Mouse (Mus musculus) liver, adult 2 months (tissue): ENCODE data around the gene Foxd2. TPM values are rescaled to one million over a fixed set of nuclear protein-coding genes. Genes with fewer than 3 reads are reported as not detected.

Source experiments
- DNase-seq: peaks from one replicate; pipeline ENCODE4 v3.0.0-alpha.2; 2011; ENCODE audit warnings: low read depth, low spot score; ENCODE audit errors: extremely low read depth
- H3K27ac ChIP-seq: fragments of 200-500 bp; replicated peaks from 2 replicates; pipeline ENCODE4 v1.5.1; 2012; ENCODE audit warnings: low read depth, mild to moderate bottlenecking, control low read depth, inconsistent platforms, low read length; ENCODE audit not compliant: insufficient read depth
- H3K27me3 ChIP-seq: fragments of 200-500 bp; 2 replicates; pipeline ENCODE4 v1.6.1; 2012; ENCODE audit warnings: mild to moderate bottlenecking, moderate library complexity, low read length, inconsistent platforms; ENCODE audit not compliant: control insufficient read depth, insufficient read depth
- H3K36me3 ChIP-seq: fragments of 200-500 bp; 2 replicates; pipeline ENCODE4 v1.6.1; 2012; ENCODE audit warnings: low read length, inconsistent platforms; ENCODE audit not compliant: control insufficient read depth, insufficient read depth
- H3K4me1 ChIP-seq: fragments of 200-500 bp; 2 replicates; pipeline ENCODE4 v1.6.1; 2011; ENCODE audit warnings: low read length; ENCODE audit not compliant: control insufficient read depth, insufficient read depth
- H3K4me3 ChIP-seq: fragments of 200-500 bp; 2 replicates; pipeline ENCODE4 v1.5.1; 2011; ENCODE audit warnings: low read depth, mild to moderate bottlenecking, control low read depth, low read length, moderate library complexity; ENCODE audit not compliant: insufficient read depth
- H3K79me2 ChIP-seq: fragments of 200-500 bp; 2 replicates; pipeline ENCODE4 v1.6.1; 2012; ENCODE audit warnings: inconsistent platforms, mild to moderate bottlenecking, low read length, moderate library complexity; ENCODE audit not compliant: control insufficient read depth, insufficient read depth
- H3K9ac ChIP-seq: fragments of 200-500 bp; 2 replicates; pipeline ENCODE4 v1.6.1; 2012; ENCODE audit warnings: low read depth, mild to moderate bottlenecking, control low read depth, inconsistent platforms, low read length
- CTCF ChIP-seq: fragments of 200-500 bp; IDR thresholded peaks from 2 replicates; pipeline ENCODE4 v1.5.1; 2011; ENCODE audit warnings: low read depth, low read length, control low read depth
- POLR2A ChIP-seq: fragments of 200-500 bp; IDR thresholded peaks from 2 replicates; pipeline ENCODE4 v1.6.1; 2011; ENCODE audit warnings: low read length, control low read depth; ENCODE audit not compliant: insufficient read depth; ENCODE audit errors: extremely low read depth
- WGBS: fragments of 180-500 bp; shearing (Covaris S2); methylation state at CpG from one replicate; pipeline ENCODE4 v1.1.7; 2018; 5-methylcytosine and 5-hydroxymethylcytosine counted together
- polyA plus RNA-seq: library from polyadenylated mRNA; depleted of rRNA; stranded (reverse); fragments of >200 nt; gene quantifications from 2 replicates; pipeline ENCODE4 v1.2.3, GENCODE M21; 2012
- total RNA-seq: library from RNA; depleted of rRNA; stranded (reverse); fragments of >200 nt; gene quantifications from 2 replicates; pipeline ENCODE4 v1.2.3, GENCODE M21; 2014

Foxd2 gene
- total and polyA plus RNA-seq, 2 experiments, result 0.02 to 0.09 TPM

DNA sequence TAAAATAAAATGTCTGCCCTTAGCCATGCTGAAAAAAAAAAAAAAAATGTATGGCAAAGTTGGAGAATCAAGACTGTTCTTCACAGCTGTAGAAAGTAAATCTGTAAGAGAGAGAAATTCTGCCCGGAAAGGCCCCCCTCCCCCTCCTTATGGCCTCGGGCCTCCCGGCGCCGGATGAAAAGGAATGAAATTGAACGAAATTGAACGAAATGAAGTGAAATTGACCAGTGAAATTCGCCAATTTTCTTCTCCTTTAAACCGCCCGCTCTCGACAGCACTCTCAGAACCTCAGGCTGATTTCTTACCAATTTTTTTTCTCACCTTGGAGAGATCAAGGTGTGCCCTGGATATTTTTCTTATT, 5.3 kb downstream of the Foxd2 start:
- no peak overlapping the region for H3K27ac ChIP-seq
- H3K27me3 ChIP-seq, result peaks cover 59% of the 10 kb centered on the region
- no peaks in the 10 kb centered on the region for H3K79me2 ChIP-seq
- no peak for DNase-seq
- H3K9ac ChIP-seq, result no peak overlapping the region
- H3K4me3 ChIP-seq, result no peak overlapping the region
- 10% methylated on average over 11 of the region's 11 CpGs for WGBS
- H3K4me1 ChIP-seq, result no peaks in the 10 kb centered on the region
- H3K36me3 ChIP-seq, result no peaks in the 10 kb centered on the region
- no peak for TF ChIP-seq POLR2A
- no peak for TF ChIP-seq CTCF

- Histone ChIP-seq H3K4me1 (no peaks in the 10 kb centered on the region), H3K79me2 (no peaks in the 10 kb centered on the region), H3K4me3 (no peak overlapping the region), H3K9ac (no peak overlapping the region), H3K27me3 (peaks cover 54% of the 10 kb centered on the region), H3K27ac (no peak overlapping the region), H3K36me3 (no peaks in the 10 kb centered on the region)
- TF ChIP-seq POLR2A (no peak), CTCF (no peak)
- WGBS, result 7% methylated on average over 39 of the region's 39 CpGs
- DNase-seq, result no peak
Measured at GRCm38 (mm10) chr4:114902641-114903421, 5.8 kb downstream of the Foxd2 start.

DNA sequence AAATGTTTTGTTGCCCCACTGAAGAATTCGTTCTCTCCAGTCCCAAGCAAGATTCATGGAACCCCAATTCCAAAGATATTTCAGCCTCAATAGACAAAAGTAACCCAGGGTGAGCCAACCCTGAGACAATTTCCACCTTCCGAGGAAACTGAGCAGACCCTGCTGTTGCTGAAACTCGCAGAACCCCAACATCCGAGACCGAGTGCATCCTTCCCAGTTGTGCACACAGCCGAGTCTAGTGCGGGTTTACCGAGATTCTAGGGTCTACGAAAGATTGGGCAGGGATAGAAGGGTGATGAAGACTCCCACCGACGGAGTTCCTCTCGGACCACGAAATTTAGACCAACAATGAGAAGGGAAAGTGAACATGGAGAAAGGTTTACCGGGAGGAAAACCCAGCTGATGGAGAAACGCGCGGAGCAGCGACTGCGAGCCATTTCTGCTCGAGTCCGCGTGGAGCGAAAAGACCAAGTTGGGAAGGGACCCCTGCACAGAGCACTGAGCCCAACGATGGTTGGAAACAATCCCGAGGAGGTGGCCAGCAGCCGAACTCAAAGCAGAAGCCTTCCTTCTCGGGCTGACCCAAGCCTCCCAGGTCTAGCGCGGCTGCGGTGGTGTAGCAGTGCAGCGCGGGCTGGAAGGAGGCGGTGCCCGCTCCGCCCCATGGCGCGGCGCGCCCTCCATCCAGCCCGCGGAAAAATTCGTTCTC, 6.9 kb downstream of the Foxd2 start:
- no peak for DNase-seq
- WGBS, result 4% methylated on average over 42 of the region's 42 CpGs
- Histone ChIP-seq H3K4me1 (no peaks in the 10 kb centered on the region), H3K4me3 (no peak overlapping the region), H3K36me3 (no peaks in the 10 kb centered on the region), H3K9ac (no peak overlapping the region), H3K27ac (no peak overlapping the region), H3K27me3 (peaks cover 43% of the 10 kb centered on the region), H3K79me2 (no peaks in the 10 kb centered on the region)
- no peak for TF ChIP-seq POLR2A
- no peak for TF ChIP-seq CTCF

- Histone ChIP-seq H3K9ac (no peak overlapping the region), H3K36me3 (no peaks in the 10 kb centered on the region), H3K4me1 (no peaks in the 10 kb centered on the region), H3K27ac (no peak overlapping the region), H3K79me2 (no peaks in the 10 kb centered on the region), H3K4me3 (no peak overlapping the region), H3K27me3 (peaks cover 43% of the 10 kb centered on the region)
- 8% methylated on average over 33 of the region's 33 CpGs for WGBS
- DNase-seq, result no peak
- TF ChIP-seq CTCF (no peak), POLR2A (no peak)
Measured at GRCm38 (mm10) chr4:114900866-114901642, 7.6 kb downstream of the Foxd2 start.

DNA sequence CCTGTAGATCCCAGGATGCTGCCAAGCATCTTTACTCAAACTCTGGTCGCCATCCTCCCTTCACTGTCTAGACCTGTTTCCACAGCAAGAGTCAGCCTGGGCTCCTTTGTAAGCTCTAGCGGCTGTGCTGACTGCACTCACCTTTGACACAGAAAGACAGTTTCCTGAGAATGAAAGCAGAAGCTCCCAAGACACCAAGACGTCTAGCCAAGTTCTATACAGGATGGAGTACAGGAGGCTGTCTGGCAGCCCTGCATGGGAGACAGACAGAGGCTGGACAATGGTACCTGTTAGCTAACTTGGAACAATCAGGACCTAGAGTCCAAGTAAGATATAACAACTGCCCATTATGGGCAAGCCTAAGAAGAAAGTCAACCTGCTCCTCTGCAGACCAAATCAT, 8.8 kb downstream of the Foxd2 start:
- Histone ChIP-seq H3K4me1 (no peaks in the 10 kb centered on the region), H3K27me3 (peaks cover 41% of the 10 kb centered on the region), H3K27ac (no peak overlapping the region), H3K9ac (no peak overlapping the region), H3K36me3 (no peaks in the 10 kb centered on the region), H3K4me3 (no peak overlapping the region), H3K79me2 (no peaks in the 10 kb centered on the region)
- DNase-seq, result no peak
- 10% methylated on average over 3 of the region's 3 CpGs for WGBS
- TF ChIP-seq POLR2A (no peak), CTCF (no peak)
